ENCODE assay signal across 8 mouse cellular contexts in genomic region chr2:163202884-163203634, GRCm38 (mm10). TPM values are rescaled to one million over a fixed set of nuclear protein-coding genes. Genes with fewer than 3 reads are reported as not detected.
DNase-seq lines count a peak whose midpoint lies in the region; ATAC-seq lines count a peak whose summit lies in the region.

Gene Tox2 (plus strand): TSS chr2:163203125.

- DNase-seq in urinary bladder, adult 18-20 months (ENCODE audit: low spot score in 2 of 2), result peak; percentile 42 to 56
- DNase-seq in urinary bladder, postnatal 10 days (ENCODE audit: low spot score), result no peak
- peak; percentile 56 to 58 for DNase-seq in heart, postnatal 10 days
- DNase-seq in kidney, postnatal 4 days, result peak; percentile 63 to 73
- DNase-seq in naive thymus-derived CD4-positive, alpha-beta T cell, adult 2 months (ENCODE audit: low read depth), result peak; percentile 79
- DNase-seq in thymus, postnatal 0 days (ENCODE audit: low spot score), result peak; percentile 75

- intact Hi-C loops in heart, postnatal 10 days (cut with DNase I), result loop anchor here (2.0 to 5.0 kb wide), 2 partner anchors 20 to 101 kb away; no protein-coding TSS in a partner anchor

- no peak within 1 kb of the TSS for H3K27ac ChIP-seq in embryonic facial prominence, embryonic 15.5 days (replicated peaks)
- no peak within 1 kb of the TSS for H3K27ac ChIP-seq in liver, embryonic 12.5 days

- peak; percentile 86 for ATAC-seq in embryonic facial prominence, embryonic 15.5 days (ENCODE audit: insufficient number of reproducible peaks, low FRiP score, low TSS enrichment, low read depth)
- ATAC-seq in liver, embryonic 12.5 days, result peak; percentile 84

- peak within 1 kb of the TSS; percentile 95 for H3K4me2 ChIP-seq in embryonic facial prominence, embryonic 15.5 days (replicated peaks)
- H3K4me2 ChIP-seq in liver, embryonic 12.5 days, result peak within 1 kb of the TSS; percentile 82

- no peaks in the 10 kb centered on the region for H3K36me3 ChIP-seq in embryonic facial prominence, embryonic 15.5 days
- H3K36me3 ChIP-seq in liver, embryonic 12.5 days, result no peaks in the 10 kb centered on the region

- under 1% methylated on average over 71 of the region's 79 CpGs for WGBS in embryonic facial prominence, embryonic 15.5 days
- WGBS in liver, embryonic 12.5 days (ENCODE audit: insufficient replicate concordance), result 1% methylated on average over 54 of the region's 79 CpGs

- H3K27me3 ChIP-seq in embryonic facial prominence, embryonic 15.5 days, result peaks cover 53% of the 10 kb centered on the region
- H3K27me3 ChIP-seq in liver, embryonic 12.5 days (replicated peaks), result peaks cover 89% of the 10 kb centered on the region

- no peak within 1 kb of the TSS for H3K9ac ChIP-seq in embryonic facial prominence, embryonic 15.5 days
- H3K9ac ChIP-seq in liver, embryonic 12.5 days, result peak within 1 kb of the TSS; percentile 17; the same call in 1 of the 2 replicates

- peaks cover 31% of the 10 kb centered on the region for H3K4me1 ChIP-seq in embryonic facial prominence, embryonic 15.5 days
- H3K4me1 ChIP-seq in liver, embryonic 12.5 days, result peaks cover 26% of the 10 kb centered on the region

- H3K9me3 ChIP-seq in embryonic facial prominence, embryonic 15.5 days (replicated peaks), result 0 out of 2 replicates have a peak, but pooled peaks cover 3% of the 10 kb centered on the region
- H3K9me3 ChIP-seq in liver, embryonic 12.5 days (replicated peaks), result 0 out of 2 replicates have a peak, but pooled peaks cover 5% of the 10 kb centered on the region

- H3K4me3 ChIP-seq in embryonic facial prominence, embryonic 15.5 days (replicated peaks), result peak within 1 kb of the TSS; percentile 52
- peak within 1 kb of the TSS; percentile 55 for H3K4me3 ChIP-seq in liver, embryonic 12.5 days

RNA-seq across cellular contexts. Expression of gene Tox2, which starts in this region (rescaled TPM):
- 3.1 and 3.7 TPM in 2 replicates for polyA plus RNA-seq in embryonic facial prominence, embryonic 15.5 days (2015; fragmentation: Nextera tagmentation; extraction: Ambion mirVana)
- total RNA-seq in heart, postnatal 10 days (2021), result 1 to 10 TPM; 3.2 to 3.4 TPM
- 0.99 and 1.2 TPM in 2 replicates for polyA plus RNA-seq in liver, embryonic 12.5 days (2016; fragmentation: Nextera tagmentation; extraction: Ambion mirVana)
- polyA plus RNA-seq in thymus, postnatal 0 days (2015; fragmentation: Nextera tagmentation; extraction: Ambion mirVana), result 2.7 and 3.5 TPM in 2 replicates
